Mouse (Mus musculus) layer of hippocampus, adult 9-11 months (tissue): ENCODE measurements at regions not wholly inside any gene's neighbourhood (a gene's known extent, or its start where the extent isn't known, plus 50 kb on each side); places are given as distances from the start of the nearest gene placed in this dataset.
"Not testable (repeated sequence)": the region's sequence is repeated elsewhere in the genome, so short reads cannot be mapped to it uniquely, and the experiment has no call there.

Experiments
- DNase-seq: peaks from one replicate; pipeline ENCODE4 v3.0.0; 2022

DNA sequence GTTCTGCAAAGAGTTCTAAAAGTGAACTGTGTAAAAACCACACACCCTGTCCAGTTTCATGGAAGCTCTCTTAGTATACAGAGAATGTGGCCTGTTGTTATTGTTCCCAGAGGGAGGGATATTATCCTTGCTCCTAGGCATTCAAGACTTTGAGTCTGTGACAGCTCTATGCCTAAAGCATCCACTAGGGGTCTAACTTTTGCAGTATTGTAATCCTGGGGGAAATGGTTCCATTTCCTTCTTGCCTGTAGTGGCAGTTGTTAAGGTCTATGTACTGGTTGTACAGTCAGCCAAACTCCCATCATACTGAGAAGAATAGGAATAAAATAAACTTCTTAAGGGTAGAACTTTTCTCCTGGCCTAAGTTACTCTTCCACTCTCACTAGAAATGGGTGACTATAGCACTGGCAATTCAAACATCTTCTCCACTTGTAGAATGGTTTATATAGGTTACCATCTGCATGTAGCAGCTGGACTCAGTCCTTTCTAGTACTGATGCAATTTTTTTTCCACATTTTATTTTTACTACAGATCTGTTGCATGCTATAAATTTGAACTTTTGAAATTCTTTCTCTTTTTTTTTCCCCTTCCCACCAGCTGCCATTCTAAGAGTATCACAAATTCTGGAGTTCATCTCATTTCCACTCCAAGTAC, 51.4 kb upstream of the Dpt start:
- DNase-seq = no peak

DNA sequence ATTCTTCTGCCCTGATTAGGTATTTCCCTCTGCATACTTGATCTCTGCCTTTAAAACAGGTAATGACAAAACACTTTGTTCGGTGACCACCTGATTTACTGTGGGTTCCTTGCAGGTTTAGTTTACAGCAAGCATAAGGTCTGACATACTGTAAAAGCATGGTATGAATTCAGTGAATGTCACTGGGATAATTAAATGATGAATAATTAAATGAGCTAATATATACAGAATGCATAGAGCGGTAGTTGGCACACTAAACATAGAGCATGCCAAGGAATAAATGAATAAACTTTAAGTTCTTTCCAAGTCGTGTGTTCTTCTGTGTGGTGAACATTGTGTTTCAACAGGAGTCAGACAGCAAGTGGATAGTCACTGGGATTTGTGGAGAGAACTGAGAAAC, 51.9 kb upstream of the Dpt start:
- DNase-seq = no peak

DNA sequence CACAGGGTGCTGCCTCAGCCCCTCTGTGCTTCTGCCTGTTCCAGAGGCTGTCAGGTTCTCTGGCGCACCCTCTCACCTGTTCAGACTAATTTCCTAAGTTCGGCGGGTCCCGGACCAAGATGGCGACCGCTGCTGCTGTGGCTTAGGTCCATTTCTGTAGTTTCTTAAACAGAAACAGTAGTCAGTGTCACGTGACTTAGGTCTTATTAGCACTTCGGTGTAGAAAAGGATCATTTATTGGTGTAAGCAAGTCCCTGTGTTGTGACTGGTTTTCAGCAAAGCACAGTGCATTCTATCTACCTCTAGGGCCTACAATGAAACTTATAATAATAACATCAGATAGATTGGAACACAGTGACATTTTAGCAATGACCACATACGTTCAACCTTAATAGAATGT, 53.5 kb upstream of the Dpt start:
- not testable (repeated sequence) for DNase-seq

DNA sequence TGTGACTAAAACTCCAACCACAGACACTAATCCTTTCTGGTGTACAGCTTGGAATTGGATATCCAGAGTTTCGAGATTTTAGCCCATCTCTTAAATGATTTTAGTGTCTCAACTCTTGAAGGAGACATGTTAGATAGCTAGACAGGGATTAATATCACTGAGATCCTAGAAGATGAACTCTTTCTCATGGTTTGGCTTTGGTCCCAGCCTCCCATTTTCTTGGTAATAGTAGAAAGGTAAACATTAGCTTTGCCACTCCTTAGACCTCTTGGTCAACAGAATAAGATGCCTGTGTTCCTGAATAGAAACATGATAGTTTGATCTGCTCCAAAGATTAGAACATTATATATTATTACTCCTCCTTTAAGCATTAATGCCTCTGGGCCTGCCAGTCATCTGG, 60.8 kb upstream of the Dpt start:
- no peak for DNase-seq

DNA sequence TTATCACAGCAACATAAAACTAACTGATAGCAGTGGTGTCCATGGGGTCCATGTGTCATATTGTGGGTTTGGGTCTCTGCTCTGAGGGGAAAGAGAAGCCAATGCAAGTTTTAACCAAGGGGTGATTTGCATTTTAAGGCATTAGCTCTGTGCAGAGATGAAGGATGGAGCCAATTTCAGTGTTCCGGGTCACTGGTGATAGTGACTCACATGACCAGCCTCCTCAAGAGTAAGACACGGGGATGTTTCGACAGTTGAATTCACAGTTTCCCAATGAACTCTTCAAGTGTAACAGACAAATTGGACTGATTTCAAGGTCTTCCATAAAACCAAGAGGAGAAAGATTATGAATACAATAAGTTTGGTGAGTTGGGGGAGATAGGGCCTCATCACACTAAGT, 62.7 kb upstream of the Dpt start:
- no peak for DNase-seq

- DNase-seq = peak; percentile 77
Observed at GRCm38 (mm10) chr1:164722054-164722453, 74.4 kb upstream of the Dpt start.

DNA sequence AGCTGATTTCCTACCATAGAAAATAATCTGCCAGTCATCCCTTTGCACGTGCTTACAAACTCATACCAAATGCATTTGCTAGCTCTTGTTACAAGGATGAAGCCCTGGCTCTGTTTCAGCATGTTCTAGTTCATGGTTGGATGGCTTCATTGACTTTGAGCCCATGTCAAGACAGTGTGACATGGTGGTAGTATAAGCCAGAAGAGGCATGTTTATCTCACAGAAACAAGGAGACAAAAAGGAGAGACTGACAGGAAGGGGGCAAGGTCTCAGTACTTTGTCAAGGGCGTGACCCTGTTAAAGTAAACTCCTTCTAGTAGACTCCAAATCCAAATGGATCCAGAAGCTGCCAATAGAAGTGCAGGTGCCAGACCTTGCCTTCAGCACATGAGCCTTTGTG, 81.5 kb upstream of the Dpt start:
- no peak for DNase-seq

- DNase-seq = no peak
Observed at GRCm38 (mm10) chr1:164713798-164714551, 82.5 kb upstream of the Dpt start.

- DNase-seq = no peak
Observed at GRCm38 (mm10) chr1:164712514-164712913, 83.9 kb upstream of the Dpt start.

DNA sequence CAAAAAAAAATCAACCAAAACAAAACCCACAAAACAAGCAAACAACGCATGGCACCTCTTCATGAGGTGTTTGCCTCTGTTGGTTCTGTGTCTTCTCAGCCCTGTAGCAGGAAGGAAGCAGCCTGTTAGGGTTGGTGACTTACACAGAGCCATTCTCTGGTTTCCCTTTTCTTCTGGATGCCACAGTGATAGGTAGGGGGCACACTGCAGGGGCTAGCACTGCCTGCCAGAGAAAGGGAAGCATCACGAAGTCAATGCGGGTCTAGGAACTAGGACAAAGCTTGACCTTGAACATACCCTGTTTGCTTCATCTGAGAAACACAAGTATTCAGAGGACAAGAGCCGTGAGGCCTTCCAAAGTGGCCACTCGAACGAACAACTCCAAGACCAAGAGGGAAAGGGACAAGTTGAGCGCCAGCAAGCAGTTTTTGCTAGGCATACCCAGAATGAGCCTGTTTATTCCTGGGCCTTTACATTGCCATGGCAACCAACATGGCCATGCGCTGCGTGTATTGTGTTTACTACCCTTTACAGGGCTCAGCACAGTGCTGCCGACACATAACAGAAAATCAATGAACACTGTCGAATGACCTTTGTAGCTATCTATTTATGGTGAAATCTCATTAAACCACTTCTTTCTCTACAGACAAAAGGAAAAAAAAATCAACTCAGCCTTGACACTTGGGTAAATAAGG, 91.9 kb upstream of the Dpt start:
- DNase-seq = peak; percentile 53

DNA sequence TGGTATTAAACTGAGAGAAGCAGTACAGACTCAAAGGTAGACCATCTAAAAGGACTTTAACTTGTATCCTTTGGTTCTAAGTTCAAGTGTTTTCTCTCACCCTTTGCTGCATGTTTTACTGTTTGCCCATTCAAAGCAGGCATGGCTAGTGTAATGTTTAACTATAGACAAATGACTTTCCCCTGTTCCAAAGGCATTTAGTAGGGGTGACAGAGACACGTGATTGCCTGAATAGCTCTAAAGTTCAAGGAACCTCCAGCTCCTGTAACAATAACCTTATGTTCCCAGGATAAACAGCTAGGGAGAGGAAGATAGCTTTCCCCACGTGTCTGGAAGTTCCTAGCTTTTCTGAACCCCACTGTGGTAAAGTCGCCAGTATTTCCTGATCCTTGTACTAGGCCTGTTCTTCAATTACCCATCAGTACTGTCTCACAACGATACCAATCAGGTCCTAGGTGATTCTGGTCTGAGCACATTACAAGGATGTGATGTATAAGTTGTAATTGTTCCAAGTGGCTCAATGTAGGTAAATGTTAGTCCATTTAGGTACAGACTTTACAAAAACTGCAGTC, 92.8 kb upstream of the Dpt start:
- DNase-seq = no peak

GRCm38 (mm10) chr1:164690055-164690454, 106.4 kb upstream of the Dpt start:
- no peak for DNase-seq

- DNase-seq = peak; percentile 75
Observed at GRCm38 (mm10) chr1:164689311-164689710, 107.1 kb upstream of the Dpt start.

DNA sequence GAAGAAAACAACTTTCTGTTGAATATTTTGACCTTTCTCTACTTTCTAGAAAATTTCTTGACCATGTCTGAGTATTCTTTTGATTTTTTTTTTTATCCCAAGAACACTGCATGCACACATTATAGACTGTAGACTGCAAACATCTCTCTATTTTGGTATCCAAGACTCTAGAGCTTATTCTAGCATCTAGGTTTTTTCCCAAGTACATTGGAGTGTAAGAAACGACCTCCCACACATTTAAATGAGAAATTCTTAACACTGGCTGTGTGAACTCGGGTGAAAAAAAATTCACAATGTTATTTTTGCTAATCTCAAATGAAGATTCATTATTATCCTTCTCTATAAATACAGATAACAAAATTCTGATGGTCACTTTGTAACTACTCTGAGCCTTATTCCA, 112.0 kb upstream of the Dpt start:
- DNase-seq = no peak

DNA sequence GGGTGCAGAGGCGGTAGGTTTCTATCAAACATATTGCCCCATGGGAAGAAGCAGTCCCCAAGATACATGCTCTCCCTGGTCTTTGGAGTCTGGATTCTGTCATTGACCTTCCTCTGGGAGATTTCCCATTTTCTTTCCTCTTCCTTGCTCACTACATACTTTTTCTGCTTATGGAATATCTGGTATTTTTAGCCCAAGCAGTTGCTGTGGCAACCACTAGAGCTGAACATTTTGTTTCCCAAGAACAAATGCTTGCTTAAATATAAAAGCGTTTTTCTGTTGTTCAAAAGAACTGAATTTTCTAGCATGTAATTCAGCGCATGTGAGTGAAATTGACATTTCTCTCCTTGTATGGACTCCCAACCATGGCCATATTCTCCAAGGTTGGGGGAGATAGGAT, 112.7 kb upstream of the Dpt start:
- DNase-seq = peak; percentile 75

DNA sequence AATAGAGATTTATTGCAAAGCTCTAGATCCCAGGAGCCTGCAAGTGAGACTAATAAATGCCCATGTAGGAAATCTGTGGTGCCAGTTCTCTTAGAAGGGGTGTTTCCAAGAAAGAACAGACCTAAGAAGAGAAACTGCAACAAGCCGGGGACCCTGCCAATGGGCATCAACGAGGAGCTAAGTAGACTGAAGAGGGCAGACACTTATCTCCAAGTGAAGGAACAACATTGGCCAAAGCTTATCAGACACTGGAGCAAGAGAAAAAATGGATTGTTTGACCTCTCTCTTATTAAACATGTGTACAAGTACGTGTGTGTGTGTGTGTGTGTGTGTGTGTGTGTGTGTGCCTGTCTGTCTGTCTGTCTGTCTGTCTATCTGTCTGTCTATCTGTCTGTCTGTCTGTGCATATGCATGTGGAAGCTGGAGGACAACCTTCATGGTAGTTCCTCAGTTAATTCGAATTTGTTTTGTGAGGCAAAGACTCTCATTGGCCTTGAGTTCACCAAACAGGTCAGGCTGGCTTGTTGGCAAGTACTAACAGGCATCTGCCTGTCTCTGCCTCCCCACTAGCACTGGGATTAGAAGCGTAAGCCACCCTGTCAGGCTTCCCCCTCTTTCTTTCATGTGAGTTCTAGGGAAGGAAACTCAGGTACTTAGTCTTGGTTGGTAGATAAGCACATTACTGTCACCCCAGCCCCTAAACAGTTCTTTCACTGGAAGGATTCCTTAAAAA, 113.4 kb upstream of the Dpt start:
- no peak for DNase-seq

DNA sequence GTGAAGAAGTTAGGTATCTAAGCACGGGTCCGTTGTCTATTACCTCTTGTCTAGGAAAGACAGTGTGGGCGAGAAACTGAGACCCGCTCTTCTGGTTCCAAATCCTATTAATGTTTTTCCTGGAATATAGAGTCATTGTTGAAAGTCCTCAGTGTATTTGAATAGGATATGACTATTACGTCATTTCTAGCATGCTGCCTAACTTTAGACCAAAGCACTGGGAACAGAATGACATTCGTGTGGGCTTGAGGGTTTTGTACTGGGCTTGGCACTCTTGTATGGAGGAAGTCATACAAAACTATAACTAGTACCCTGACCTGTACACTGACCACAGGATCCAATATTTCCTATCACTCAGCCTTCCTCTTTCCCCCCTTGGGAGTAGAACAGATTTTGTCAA, 114.0 kb upstream of the Dpt start:
- no peak for DNase-seq

DNA sequence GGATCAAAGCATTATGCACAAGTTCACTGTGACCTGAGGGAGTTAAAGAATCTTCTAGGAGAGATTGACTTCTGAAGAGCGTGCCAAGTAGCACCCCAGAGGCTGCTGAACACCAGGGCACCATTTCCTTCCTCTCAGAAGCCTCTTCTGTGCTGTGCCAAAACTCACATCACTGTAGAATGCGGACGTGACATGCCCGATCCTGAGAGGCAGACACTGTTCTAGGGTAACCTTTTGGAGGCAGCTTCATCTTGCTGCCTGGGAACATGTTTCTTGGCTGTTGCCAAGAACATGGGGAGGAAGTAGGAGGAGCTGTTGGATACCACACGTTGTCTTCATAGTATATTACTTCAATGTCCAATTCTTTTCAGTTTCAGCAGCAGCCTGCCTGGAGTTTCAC, 114.9 kb upstream of the Dpt start:
- peak; percentile 70 for DNase-seq

GRCm38 (mm10) chr1:164678303-164678702, 118.1 kb upstream of the Dpt start:
- no peak for DNase-seq

GRCm38 (mm10) chr1:164652244-164652643, 144.2 kb upstream of the Dpt start:
- DNase-seq = no peak

GRCm38 (mm10) chr1:164637901-164638462, 158.5 kb upstream of the Dpt start:
- no peak for DNase-seq

GRCm38 (mm10) chr1:164631679-164632078, 164.8 kb upstream of the Dpt start:
- peak; percentile 17 for DNase-seq

- no peak for DNase-seq
Observed at GRCm38 (mm10) chr1:164628840-164629239, 167.6 kb upstream of the Dpt start.
